Mouse (Mus musculus): ENCODE data around the gene Cd3d. TPM values are rescaled to one million over a fixed set of nuclear protein-coding genes. Genes with fewer than 3 reads are reported as not detected.

Gene Cd3d
- polyA plus RNA-seq, 1 experiment from 2014 or later = 2.4 TPM

- H3K36me3 ChIP-seq (ENCODE audit: control insufficient read depth, insufficient read depth, low read length) = no peaks in the 10 kb centered on the region
- H3K4me1 ChIP-seq (replicated peaks; ENCODE audit: control insufficient read depth, insufficient read depth, low read length) = no peaks in the 10 kb centered on the region
- ATAC-seq (ENCODE audit: low read depth) = no peak
- no peak overlapping the region for H3K27ac ChIP-seq (ENCODE audit: low read length)
- H3K9me3 ChIP-seq (ENCODE audit: control insufficient read depth, low read length) = no peaks in the 10 kb centered on the region
- H3K4me3 ChIP-seq (ENCODE audit: low read length) = no peak overlapping the region
- no peak overlapping the region for H3K4me2 ChIP-seq (ENCODE audit: low read depth, low read length)
- no peak overlapping the region for H3K9ac ChIP-seq (ENCODE audit: low read length)
- no peaks in the 10 kb centered on the region for H3K27me3 ChIP-seq (ENCODE audit: control insufficient read depth, insufficient read depth, low read depth, low read length)
- WGBS = 62% methylated on average over 3 of the region's 3 CpGs
Observed at GRCm38 (mm10) chr9:45000249-45000648, 18.7 kb downstream of the Cd3d start.

GRCm38 (mm10) chr9:45007404-45007803 lies 25.8 kb downstream of the Cd3d start:
- no peak overlapping the region for H3K4me2 ChIP-seq (ENCODE audit: low read depth, low read length)
- H3K27me3 ChIP-seq (ENCODE audit: control insufficient read depth, insufficient read depth, low read depth, low read length) = no peaks in the 10 kb centered on the region
- H3K4me1 ChIP-seq (replicated peaks; ENCODE audit: control insufficient read depth, insufficient read depth, low read length) = no peaks in the 10 kb centered on the region
- H3K9me3 ChIP-seq (ENCODE audit: control insufficient read depth, low read length) = no peaks in the 10 kb centered on the region
- no peak overlapping the region for H3K27ac ChIP-seq (ENCODE audit: low read length)
- H3K36me3 ChIP-seq (ENCODE audit: control insufficient read depth, insufficient read depth, low read length) = no peaks in the 10 kb centered on the region
- ATAC-seq (ENCODE audit: low read depth) = no peak
- H3K9ac ChIP-seq (ENCODE audit: low read length) = no peak overlapping the region
- 56% methylated on average over 12 of the region's 12 CpGs for WGBS
- H3K4me3 ChIP-seq (ENCODE audit: low read length) = no peak overlapping the region

GRCm38 (mm10) chr9:45008342-45008741 lies 26.8 kb downstream of the Cd3d start:
- no peaks in the 10 kb centered on the region for H3K36me3 ChIP-seq (ENCODE audit: control insufficient read depth, insufficient read depth, low read length)
- no peaks in the 10 kb centered on the region for H3K27me3 ChIP-seq (ENCODE audit: control insufficient read depth, insufficient read depth, low read depth, low read length)
- H3K27ac ChIP-seq (ENCODE audit: low read length) = no peak overlapping the region
- no peaks in the 10 kb centered on the region for H3K4me1 ChIP-seq (replicated peaks; ENCODE audit: control insufficient read depth, insufficient read depth, low read length)
- H3K4me3 ChIP-seq (ENCODE audit: low read length) = no peak overlapping the region
- H3K9ac ChIP-seq (ENCODE audit: low read length) = no peak overlapping the region
- ATAC-seq (ENCODE audit: low read depth) = no peak
- 74% methylated on average over 4 of the region's 4 CpGs for WGBS
- H3K4me2 ChIP-seq (ENCODE audit: low read depth, low read length) = no peak overlapping the region
- H3K9me3 ChIP-seq (ENCODE audit: control insufficient read depth, low read length) = no peaks in the 10 kb centered on the region

GRCm38 (mm10) chr9:45009180-45010078 lies 27.8 kb downstream of the Cd3d start, which contains the start of gene Cd3e:
Gene Cd3e, minus strand, starts transcription at chr9:45009627.
- ATAC-seq (ENCODE audit: low read depth) = no peak
- Histone ChIP-seq H3K4me3 (ENCODE audit: low read length) (no peak within 1 kb of the TSS), H3K36me3 (ENCODE audit: control insufficient read depth, insufficient read depth, low read length) (no peaks in the 10 kb centered on the region), H3K9me3 (ENCODE audit: control insufficient read depth, low read length) (no peaks in the 10 kb centered on the region), H3K4me2 (ENCODE audit: low read depth, low read length) (no peak within 1 kb of the TSS), H3K9ac (ENCODE audit: low read length) (no peak within 1 kb of the TSS), H3K27ac (ENCODE audit: low read length) (no peak within 1 kb of the TSS), H3K27me3 (ENCODE audit: control insufficient read depth, insufficient read depth, low read depth, low read length) (no peaks in the 10 kb centered on the region), H3K4me1 (replicated peaks; ENCODE audit: control insufficient read depth, insufficient read depth, low read length) (no peaks in the 10 kb centered on the region)
- WGBS = 79% methylated on average over 19 of the region's 19 CpGs

GRCm38 (mm10) chr9:45010461-45010860 lies 28.9 kb downstream of the Cd3d start:
- Histone ChIP-seq H3K27me3 (ENCODE audit: control insufficient read depth, insufficient read depth, low read depth, low read length) (no peaks in the 10 kb centered on the region), H3K4me2 (ENCODE audit: low read depth, low read length) (no peak overlapping the region), H3K4me3 (ENCODE audit: low read length) (no peak overlapping the region), H3K4me1 (replicated peaks; ENCODE audit: control insufficient read depth, insufficient read depth, low read length) (no peaks in the 10 kb centered on the region), H3K27ac (ENCODE audit: low read length) (no peak overlapping the region), H3K9ac (ENCODE audit: low read length) (no peak overlapping the region), H3K9me3 (ENCODE audit: control insufficient read depth, low read length) (no peaks in the 10 kb centered on the region), H3K36me3 (ENCODE audit: control insufficient read depth, insufficient read depth, low read length) (no peaks in the 10 kb centered on the region)
- WGBS = 60% methylated on average over 4 of the region's 4 CpGs
- no peak for ATAC-seq (ENCODE audit: low read depth)

GRCm38 (mm10) chr9:45011291-45011690 lies 29.7 kb downstream of the Cd3d start:
- no peaks in the 10 kb centered on the region for H3K4me1 ChIP-seq (replicated peaks; ENCODE audit: control insufficient read depth, insufficient read depth, low read length)
- 41% methylated on average over 6 of the region's 6 CpGs for WGBS
- H3K36me3 ChIP-seq (ENCODE audit: control insufficient read depth, insufficient read depth, low read length) = no peaks in the 10 kb centered on the region
- ATAC-seq (ENCODE audit: low read depth) = no peak
- H3K4me3 ChIP-seq (ENCODE audit: low read length) = no peak overlapping the region
- H3K27ac ChIP-seq (ENCODE audit: low read length) = no peak overlapping the region
- H3K27me3 ChIP-seq (ENCODE audit: control insufficient read depth, insufficient read depth, low read depth, low read length) = no peaks in the 10 kb centered on the region
- no peak overlapping the region for H3K9ac ChIP-seq (ENCODE audit: low read length)
- H3K9me3 ChIP-seq (ENCODE audit: control insufficient read depth, low read length) = no peaks in the 10 kb centered on the region
- H3K4me2 ChIP-seq (ENCODE audit: low read depth, low read length) = no peak overlapping the region

GRCm38 (mm10) chr9:45014879-45015278 lies 33.3 kb downstream of the Cd3d start:
- Histone ChIP-seq H3K36me3 (ENCODE audit: control insufficient read depth, insufficient read depth, low read length) (no peaks in the 10 kb centered on the region), H3K4me2 (ENCODE audit: low read depth, low read length) (no peak overlapping the region), H3K4me1 (replicated peaks; ENCODE audit: control insufficient read depth, insufficient read depth, low read length) (no peaks in the 10 kb centered on the region), H3K9ac (ENCODE audit: low read length) (no peak overlapping the region), H3K4me3 (ENCODE audit: low read length) (no peak overlapping the region), H3K27ac (ENCODE audit: low read length) (no peak overlapping the region), H3K27me3 (ENCODE audit: control insufficient read depth, insufficient read depth, low read depth, low read length) (no peaks in the 10 kb centered on the region), H3K9me3 (ENCODE audit: control insufficient read depth, low read length) (no peaks in the 10 kb centered on the region)
- no peak for ATAC-seq (ENCODE audit: low read depth)
- WGBS = 35% methylated on average over 2 of the region's 2 CpGs

GRCm38 (mm10) chr9:45015841-45016240 lies 34.3 kb downstream of the Cd3d start:
- 57% methylated on average over 3 of the region's 3 CpGs for WGBS
- no peak overlapping the region for H3K9ac ChIP-seq (ENCODE audit: low read length)
- H3K4me3 ChIP-seq (ENCODE audit: low read length) = no peak overlapping the region
- H3K36me3 ChIP-seq (ENCODE audit: control insufficient read depth, insufficient read depth, low read length) = no peaks in the 10 kb centered on the region
- H3K27me3 ChIP-seq (ENCODE audit: control insufficient read depth, insufficient read depth, low read depth, low read length) = no peaks in the 10 kb centered on the region
- no peak overlapping the region for H3K4me2 ChIP-seq (ENCODE audit: low read depth, low read length)
- no peaks in the 10 kb centered on the region for H3K4me1 ChIP-seq (replicated peaks; ENCODE audit: control insufficient read depth, insufficient read depth, low read length)
- no peaks in the 10 kb centered on the region for H3K9me3 ChIP-seq (ENCODE audit: control insufficient read depth, low read length)
- no peak for ATAC-seq (ENCODE audit: low read depth)
- H3K27ac ChIP-seq (ENCODE audit: low read length) = no peak overlapping the region

- no peak overlapping the region for H3K9ac ChIP-seq (ENCODE audit: low read length)
- WGBS = 77% methylated on average over 11 of the region's 11 CpGs
- H3K27ac ChIP-seq (ENCODE audit: low read length) = no peak overlapping the region
- no peaks in the 10 kb centered on the region for H3K27me3 ChIP-seq (ENCODE audit: control insufficient read depth, insufficient read depth, low read depth, low read length)
- H3K9me3 ChIP-seq (ENCODE audit: control insufficient read depth, low read length) = no peaks in the 10 kb centered on the region
- no peaks in the 10 kb centered on the region for H3K36me3 ChIP-seq (ENCODE audit: control insufficient read depth, insufficient read depth, low read length)
- no peaks in the 10 kb centered on the region for H3K4me1 ChIP-seq (replicated peaks; ENCODE audit: control insufficient read depth, insufficient read depth, low read length)
- no peak overlapping the region for H3K4me2 ChIP-seq (ENCODE audit: low read depth, low read length)
- ATAC-seq (ENCODE audit: low read depth) = no peak
- no peak overlapping the region for H3K4me3 ChIP-seq (ENCODE audit: low read length)
Observed at GRCm38 (mm10) chr9:45018031-45018430, 36.4 kb downstream of the Cd3d start.
